Mouse (Mus musculus) ES-E14 (cell line): ENCODE data around the gene 1700042G07Rik.

Experiments
- CHD2 ChIP-seq: IDR thresholded peaks from 2 replicates; pipeline ENCODE4 v1.6.1; 2014; ENCODE audit warnings: mild to moderate bottlenecking, low read depth, low read length, inconsistent platforms
- HCFC1 ChIP-seq: IDR thresholded peaks from 2 replicates; pipeline ENCODE4 v1.6.1; 2012; ENCODE audit warnings: low read length, inconsistent platforms, borderline replicate concordance; ENCODE audit not compliant: insufficient read depth
- MAFK ChIP-seq: IDR thresholded peaks from 2 replicates; pipeline ENCODE4 v1.6.1; 2014; ENCODE audit warnings: mild to moderate bottlenecking, low read depth, low read length, inconsistent platforms; ENCODE audit not compliant: insufficient read depth
- ZC3H11A ChIP-seq: IDR thresholded peaks from 2 replicates; pipeline ENCODE4 v1.6.1; 2012; ENCODE audit warnings: low read depth, mild to moderate bottlenecking, inconsistent platforms, low read length, borderline replicate concordance
- ZNF384 ChIP-seq: IDR thresholded peaks from 2 replicates; pipeline ENCODE4 v1.6.1; 2012; ENCODE audit warnings: low read depth, low read length, inconsistent platforms

- peak; percentile 40; the same call in 1 of the 2 replicates for TF ChIP-seq ZNF384
- no peak for TF ChIP-seq HCFC1
- TF ChIP-seq MAFK = no peak
- TF ChIP-seq CHD2 = no peak
- peak; percentile 53; the same call in 1 of the 2 replicates for TF ChIP-seq ZC3H11A
Measured at GRCm38 (mm10) chr4:116134990-116135389, 38.2 kb upstream of the 1700042G07Rik start.
